Mouse (Mus musculus) cortical plate, adult 2 months (tissue): Measurements from ENCODE around the gene Rps15.

Experiments used
- CTCF ChIP-seq: fragments of 200-500 bp; IDR thresholded peaks from 2 replicates; pipeline ENCODE4 v1.5.1; 2011; ENCODE audit warnings: mild to moderate bottlenecking, control low read depth, low read length; ENCODE audit not compliant: insufficient read depth; ENCODE audit errors: extremely low read depth
- POLR2A ChIP-seq: fragments of 200-500 bp; IDR thresholded peaks from 2 replicates; pipeline ENCODE4 v1.6.1; 2011; ENCODE audit warnings: mild to moderate bottlenecking, low read length, control low read depth; ENCODE audit not compliant: insufficient read depth; ENCODE audit errors: extremely low read depth

- TF ChIP-seq CTCF (no peak), POLR2A (no peak)
These were observed 48.8 kb downstream of the Rps15 start for GRCm38 (mm10) chr10:80341026-80341425.
